In the genomic region with DNA sequence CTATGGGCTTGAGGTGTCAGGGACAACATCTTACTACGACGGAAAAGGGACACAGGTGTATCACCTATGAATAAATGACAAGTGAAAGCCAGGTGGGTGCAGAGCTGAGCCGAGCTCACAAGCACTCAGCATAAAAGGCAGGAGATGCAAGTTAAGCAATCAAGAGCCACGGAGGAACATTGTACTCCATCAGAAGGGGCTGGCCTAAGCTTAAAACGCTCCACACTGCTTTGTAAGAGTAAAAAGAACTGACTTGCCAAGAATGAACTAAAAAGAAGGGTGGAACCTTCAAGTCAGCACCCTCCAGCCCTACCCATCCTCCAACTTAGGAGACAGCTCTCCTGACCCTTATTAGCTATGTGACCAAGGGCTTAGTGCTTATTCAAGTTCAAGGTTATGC, we compare ENCODE assay signal across 8 mouse cellular contexts. TPM values are rescaled to one million over a fixed set of nuclear protein-coding genes. Genes with fewer than 3 reads are reported as not detected.
DNase-seq lines count a peak whose midpoint lies in the region; ATAC-seq and TF ChIP-seq lines count a peak whose summit lies in the region.

No protein-coding gene starts in this region.

- H3K79me2 ChIP-seq in CH12.LX (replicated peaks; ENCODE audit: control insufficient read depth, extremely low read depth, insufficient read depth, poor library complexity, severe bottlenecking): peaks cover 5% of the 10 kb centered on the region

- H3K27me3 ChIP-seq in CH12.LX (replicated peaks): no peaks in the 10 kb centered on the region
- no peaks in the 10 kb centered on the region for H3K27me3 ChIP-seq in heart, embryonic 16.5 days (ENCODE audit: control insufficient read depth, insufficient read depth, low read length)
- no peaks in the 10 kb centered on the region for H3K27me3 ChIP-seq in thymus, adult 2 months (ENCODE audit: control insufficient read depth, insufficient read depth, low read length)

- H3K9ac ChIP-seq in CH12.LX (ENCODE audit: insufficient read depth, low read depth): 0 out of 2 replicates have a peak overlapping the region, but pooled peaks have one; percentile 18
- peak overlapping the region; percentile 46 for H3K9ac ChIP-seq in heart, embryonic 16.5 days (ENCODE audit: low read length)

- dilution Hi-C loops in CH12.LX (cut with MboI; ENCODE audit: extremely low pct_ligation_motif_present, extremely low pct_unique_long_range_greater_than_20kb, low sequenced_read_pairs): no loop called here

- peak overlapping the region; percentile 89 for H3K27ac ChIP-seq in CH12.LX (ENCODE audit: insufficient read depth, low read depth)
- peak overlapping the region; percentile 97 for H3K27ac ChIP-seq in heart, embryonic 16.5 days (ENCODE audit: low read length)
- H3K27ac ChIP-seq in thymus, adult 2 months (ENCODE audit: control insufficient read depth, insufficient read depth, low read length): no peak overlapping the region; the same call in 1 of the 2 replicates

- TF ChIP-seq RAD21 in CH12.LX (IDR thresholded peaks at IDR 0.05; ENCODE audit: low read depth, low read length): no peak

- H3K4me2 ChIP-seq in CH12.LX (ENCODE audit: insufficient read depth, low read depth, poor library complexity, severe bottlenecking): peak overlapping the region; percentile 77
- peak overlapping the region; percentile 58 for H3K4me2 ChIP-seq in heart, embryonic 16.5 days (ENCODE audit: low read depth, low read length)

- in situ Hi-C loops in CH12.LX (cut with MboI; ENCODE audit: low pct_ligation_motif_present, low pct_unique_long_range_greater_than_20kb, low sequenced_read_pairs): no loop called here

- no peaks in the 10 kb centered on the region for H3K9me3 ChIP-seq in CH12.LX (replicated peaks; ENCODE audit: low read length)
- H3K9me3 ChIP-seq in heart, embryonic 16.5 days (replicated peaks; ENCODE audit: control insufficient read depth, low read length): no peaks in the 10 kb centered on the region

- peaks cover 34 to 97% of the 10 kb centered on the region in 2 experiments for H3K4me1 ChIP-seq in CH12.LX (ENCODE audit: control insufficient read depth in 1 of 2, insufficient read depth in 2 of 2)
- peaks cover 91% of the 10 kb centered on the region for H3K4me1 ChIP-seq in heart, embryonic 16.5 days (ENCODE audit: control insufficient read depth, insufficient read depth, low read length)
- peaks cover 33% of the 10 kb centered on the region for H3K4me1 ChIP-seq in thymus, adult 2 months (replicated peaks; ENCODE audit: control insufficient read depth, insufficient read depth, low read length)

- H3K4me3 ChIP-seq in CH12.LX (replicated peaks in 1 of 3; ENCODE audit: low read depth in 2 of 3, low read length in 2 of 3, poor library complexity in 1 of 3): no peak overlapping the region
- peak overlapping the region; percentile 14; the same call in 1 of the 2 replicates for H3K4me3 ChIP-seq in heart, embryonic 16.5 days (ENCODE audit: low read length)
- no peak overlapping the region for H3K4me3 ChIP-seq in thymus, adult 2 months (ENCODE audit: control insufficient read depth, insufficient read depth, low read length)

- peak; percentile 14 for DNase-seq in embryo, embryonic 10 days (ENCODE audit: low spot score)
- DNase-seq in embryo, embryonic 11 days: no peak
- no peak for DNase-seq in CH12.LX (ENCODE audit: extremely low read depth)
- DNase-seq in lung, postnatal 10 days: peak; percentile 31
- DNase-seq in yolk sac, embryonic 10.5 days (ENCODE audit: low spot score): no peak
- DNase-seq in thymus, adult 2 months: no peak
- DNase-seq in urinary bladder, adult 18-20 months (ENCODE audit: low spot score in 2 of 2): no peak

- H3K36me3 ChIP-seq in CH12.LX (replicated peaks in 1 of 2; ENCODE audit: control insufficient read depth in 1 of 2, insufficient read depth in 1 of 2, low read length in 1 of 2): peaks cover 17 to 52% of the 10 kb centered on the region in 2 experiments
- H3K36me3 ChIP-seq in heart, embryonic 16.5 days (ENCODE audit: control insufficient read depth, insufficient read depth): peaks cover 30% of the 10 kb centered on the region
- no peaks in the 10 kb centered on the region for H3K36me3 ChIP-seq in thymus, adult 2 months (ENCODE audit: control insufficient read depth, insufficient read depth, low read length)

- TF ChIP-seq POLR2A in CH12.LX (IDR thresholded peaks at IDR 0.05; ENCODE audit: low read depth, low read length): no peak
- no peak for TF ChIP-seq POLR2A in thymus, adult 2 months (IDR thresholded peaks at IDR 0.05; ENCODE audit: control insufficient read depth, extremely low read depth, insufficient read depth, low read length, poor library complexity)

- no peak for TF ChIP-seq EP300 in CH12.LX (IDR thresholded peaks at IDR 0.05; ENCODE audit: low read length)

- ATAC-seq in heart, embryonic 16.5 days (replicated peaks; ENCODE audit: extremely low read depth, insufficient read depth, low FRiP score): no peak

- TF ChIP-seq CTCF in CH12.LX (conservative IDR thresholded peaks at IDR 0.05 in 1 of 2, IDR thresholded peaks at IDR 0.05 in 1 of 2; ENCODE audit: low read depth in 2 of 2, low read length in 2 of 2): no peak
- no peak for TF ChIP-seq CTCF in thymus, adult 2 months (IDR thresholded peaks at IDR 0.05; ENCODE audit: borderline replicate concordance, control insufficient read depth, extremely low read depth, insufficient read depth, low read length, poor library complexity)

- WGBS in heart, embryonic 16.5 days: 42% methylated on average over 5 of the region's 5 CpGs
- WGBS in thymus, adult 2 months: 46% methylated on average over 5 of the region's 5 CpGs

TF ChIP-seq in CH12.LX, 34 proteins besides CTCF, POLR2A, EP300 and RAD21:
- TF ChIP-seq ETS1 (conservative IDR thresholded peaks at IDR 0.05; ENCODE audit: low read depth, low read length) (no peak), MAFK (IDR thresholded peaks at IDR 0.05; ENCODE audit: insufficient replicate concordance, low read length) (no peak), TBP (conservative IDR thresholded peaks at IDR 0.05; ENCODE audit: low read depth, low read length) (no peak), PAX5 (IDR thresholded peaks at IDR 0.05; ENCODE audit: low read length) (no peak), CHD1 (IDR thresholded peaks at IDR 0.05; ENCODE audit: low read depth, low read length) (no peak), UBTF (IDR thresholded peaks at IDR 0.05; ENCODE audit: low read depth, low read length) (no peak), RCOR1 (conservative IDR thresholded peaks at IDR 0.05; ENCODE audit: low read depth, low read length) (no peak), ZNF384 (IDR thresholded peaks at IDR 0.05; ENCODE audit: low read depth, low read length) (no peak), GABPA (IDR thresholded peaks at IDR 0.05; ENCODE audit: insufficient replicate concordance, low read depth, low read length) (no peak), HCFC1 (IDR thresholded peaks at IDR 0.05; ENCODE audit: low read depth, low read length) (no peak), SIN3A (IDR thresholded peaks at IDR 0.05; ENCODE audit: low read length) (no peak), SMC3 (IDR thresholded peaks at IDR 0.05; ENCODE audit: low read depth, low read length) (no peak), MAZ (IDR thresholded peaks at IDR 0.05; ENCODE audit: low read depth, low read length) (no peak), NELFE (IDR thresholded peaks at IDR 0.05; ENCODE audit: low read depth, low read length) (no peak)

RNA-seq across cellular contexts. Expression of gene Anxa6, which starts 10.7 kb away (rescaled TPM):
- total RNA-seq in CH12.LX (2012; rRNA removed) (163 and 168 TPM in 2 replicates), CH12.LX (2014; rRNA removed) (115 and 125 TPM in 2 replicates)
- 162 and 163 TPM in 2 replicates for polyA plus RNA-seq in CH12.LX (2012; ENCODE audit: insufficient read length, low read depth)
- polyA plus RNA-seq in heart, embryonic 16.5 days (2015; fragmentation: Nextera tagmentation; extraction: Ambion mirVana): 340 and 364 TPM in 2 replicates
- 121 and 130 TPM in 2 replicates for polyA plus RNA-seq in thymus, adult 2 months (2012; rRNA removed)

RNA-seq across cellular contexts. Expression of gene Ccdc69, which starts 55.4 kb away (rescaled TPM):
- total RNA-seq in CH12.LX (2012; rRNA removed) (4.3 and 4.4 TPM in 2 replicates), CH12.LX (2014; rRNA removed) (0.27 TPM in 1 of 2 replicates, not detected in the other)
- polyA plus RNA-seq in CH12.LX (2012; ENCODE audit: insufficient read length, low read depth): 0.23 and 0.61 TPM in 2 replicates
- 22.6 and 25.1 TPM in 2 replicates for polyA plus RNA-seq in heart, embryonic 16.5 days (2015; fragmentation: Nextera tagmentation; extraction: Ambion mirVana)
- 13.9 and 16.5 TPM in 2 replicates for polyA plus RNA-seq in thymus, adult 2 months (2012; rRNA removed)

RNA-seq across cellular contexts. Expression of gene Tnip1, which starts 59.8 kb away (rescaled TPM):
- 67.8 and 76.2 TPM in 2 replicates for total RNA-seq in CH12.LX (2012; rRNA removed)
- 34.9 and 36.1 TPM in 2 replicates for total RNA-seq in CH12.LX (2014; rRNA removed)
- polyA plus RNA-seq in CH12.LX (2012; ENCODE audit: insufficient read length, low read depth): 134 and 137 TPM in 2 replicates
- polyA plus RNA-seq in heart, embryonic 16.5 days (2015; fragmentation: Nextera tagmentation; extraction: Ambion mirVana): 20.0 and 24.7 TPM in 2 replicates
- polyA plus RNA-seq in thymus, adult 2 months (2012; rRNA removed): 114 and 121 TPM in 2 replicates

Comparison
In these comparisons a context has a peak if more than half of its experiments do, and no peak if none do; other contexts are left out.
1. DNase-seq: peak in embryo, embryonic 10 days (single experiment) and lung, postnatal 10 days (single experiment); none in embryo, embryonic 11 days (single experiment), CH12.LX (single experiment), yolk sac, embryonic 10.5 days (single experiment), thymus, adult 2 months (single experiment) and urinary bladder, adult 18-20 months (0 of 2).